Mouse (Mus musculus) kidney, postnatal 10 days (tissue): ENCODE measurements around the gene Syngr4.
"Not testable (repeated sequence)": the region's sequence is repeated elsewhere in the genome, so short reads cannot be mapped to it uniquely, and the experiment has no call there.

Experiments used
- DNase-seq: peaks from one replicate; pipeline ENCODE4 v3.0.0; 2021; ENCODE audit warnings: mixed read lengths

Syngr4 gene

GRCm38 (mm10) chr7:45915011-45915410, 18.5 kb upstream of the Syngr4 start:
- no peak for DNase-seq

- no peak for DNase-seq
Measured at GRCm38 (mm10) chr7:45914067-45914466, 17.6 kb upstream of the Syngr4 start.

GRCm38 (mm10) chr7:45909145-45909544, 12.6 kb upstream of the Syngr4 start:
- DNase-seq: no peak

- no peak for DNase-seq
Measured at GRCm38 (mm10) chr7:45908384-45908783, 11.9 kb upstream of the Syngr4 start.

GRCm38 (mm10) chr7:45906622-45907021, 10.1 kb upstream of the Syngr4 start:
- DNase-seq: no peak

GRCm38 (mm10) chr7:45902481-45903002, 6.0 kb upstream of the Syngr4 start:
- DNase-seq: no peak

GRCm38 (mm10) chr7:45901562-45901961, 5.0 kb upstream of the Syngr4 start:
- peak; percentile 42 for DNase-seq

- DNase-seq: not testable (repeated sequence)
Measured at GRCm38 (mm10) chr7:45898125-45898524, 1.6 kb upstream of the Syngr4 start.

- peak; percentile 77 for DNase-seq
Measured at GRCm38 (mm10) chr7:45897258-45897757, 794 bp upstream of the Syngr4 start.

GRCm38 (mm10) chr7:45895931-45896516, 490 bp downstream of the Syngr4 start:
- no peak for DNase-seq

GRCm38 (mm10) chr7:45892651-45893050, 3.9 kb downstream of the Syngr4 start:
- DNase-seq: no peak

- no peak for DNase-seq
Measured at GRCm38 (mm10) chr7:45887246-45887645, 9.3 kb downstream of the Syngr4 start.

- DNase-seq: no peak
Measured at GRCm38 (mm10) chr7:45881011-45881410, 15.5 kb downstream of the Syngr4 start.

GRCm38 (mm10) chr7:45880531-45880930, 16.0 kb downstream of the Syngr4 start:
- no peak for DNase-seq

- DNase-seq: not testable (repeated sequence)
Measured at GRCm38 (mm10) chr7:45878278-45878677, 18.2 kb downstream of the Syngr4 start, which contains the start of gene Grin2d. Gene Grin2d (minus strand): TSS chr7:45878378.

GRCm38 (mm10) chr7:45876895-45877294, 19.6 kb downstream of the Syngr4 start:
- no peak for DNase-seq

- DNase-seq: peak; percentile 76
Measured at GRCm38 (mm10) chr7:45873061-45873947, 23.2 kb downstream of the Syngr4 start.

- DNase-seq: peak; percentile 94
Measured at GRCm38 (mm10) chr7:45872624-45873023, 23.9 kb downstream of the Syngr4 start, which contains the start of gene Kdelr1. Gene Kdelr1 (plus strand): TSS chr7:45872772.

GRCm38 (mm10) chr7:45870282-45871058, 26.0 kb downstream of the Syngr4 start:
- no peak for DNase-seq

GRCm38 (mm10) chr7:45869787-45870186, 26.7 kb downstream of the Syngr4 start:
- DNase-seq: peak; percentile 34

GRCm38 (mm10) chr7:45869107-45869670, 27.3 kb downstream of the Syngr4 start:
- no peak for DNase-seq

- no peak for DNase-seq
Measured at GRCm38 (mm10) chr7:45867871-45868270, 28.6 kb downstream of the Syngr4 start.
